Mouse (Mus musculus): ENCODE measurements around the gene Hjurp.

Hjurp gene

GRCm38 (mm10) chr1:88264237-88264868 lies 13.1 kb downstream of the Hjurp start:
- in situ Hi-C loops (cut with MseI, MboI), result no loop called here

GRCm38 (mm10) chr1:88263778-88264177 lies 13.7 kb downstream of the Hjurp start:
- in situ Hi-C loops (cut with MseI, MboI), result no loop called here

GRCm38 (mm10) chr1:88262961-88263360 lies 14.5 kb downstream of the Hjurp start:
- in situ Hi-C loops (cut with MseI, MboI), result no loop called here

GRCm38 (mm10) chr1:88262255-88262654 lies 15.2 kb downstream of the Hjurp start:
- in situ Hi-C loops (cut with MseI, MboI), result no loop called here

GRCm38 (mm10) chr1:88261706-88262105 lies 15.7 kb downstream of the Hjurp start:
- in situ Hi-C loops (cut with MseI, MboI), result no loop called here

- in situ Hi-C loops (cut with MseI, MboI), result no loop called here
Observed at GRCm38 (mm10) chr1:88260604-88261377, 16.6 kb downstream of the Hjurp start.

- in situ Hi-C loops (cut with MseI, MboI), result no loop called here
Observed at GRCm38 (mm10) chr1:88260114-88260513, 17.3 kb downstream of the Hjurp start.

- in situ Hi-C loops (cut with MseI, MboI), result no loop called here
Observed at GRCm38 (mm10) chr1:88259643-88260024, 17.8 kb downstream of the Hjurp start.

GRCm38 (mm10) chr1:88258881-88259642 lies 18.4 kb downstream of the Hjurp start:
- in situ Hi-C loops (cut with MseI, MboI), result no loop called here

GRCm38 (mm10) chr1:88258361-88258760 lies 19.1 kb downstream of the Hjurp start:
- in situ Hi-C loops (cut with MseI, MboI), result no loop called here

- in situ Hi-C loops (cut with MseI, MboI), result no loop called here
Observed at GRCm38 (mm10) chr1:88257681-88258080, 19.8 kb downstream of the Hjurp start.

- in situ Hi-C loops (cut with MseI, MboI), result no loop called here
Observed at GRCm38 (mm10) chr1:88256886-88257663, 20.4 kb downstream of the Hjurp start.

GRCm38 (mm10) chr1:88255989-88256754 lies 21.3 kb downstream of the Hjurp start:
- in situ Hi-C loops (cut with MseI, MboI), result no loop called here

GRCm38 (mm10) chr1:88255466-88255857 lies 22.0 kb downstream of the Hjurp start:
- in situ Hi-C loops (cut with MseI, MboI), result no loop called here

- in situ Hi-C loops (cut with MseI, MboI), result no loop called here
Observed at GRCm38 (mm10) chr1:88254793-88255465, 22.5 kb downstream of the Hjurp start.

- in situ Hi-C loops (cut with MseI, MboI), result no loop called here
Observed at GRCm38 (mm10) chr1:88253540-88253939, 23.9 kb downstream of the Hjurp start.

- in situ Hi-C loops (cut with MseI, MboI), result no loop called here
Observed at GRCm38 (mm10) chr1:88253106-88253505, 24.3 kb downstream of the Hjurp start.

- in situ Hi-C loops (cut with MseI, MboI), result no loop called here
Observed at GRCm38 (mm10) chr1:88250023-88250422, 27.4 kb downstream of the Hjurp start.

- in situ Hi-C loops (cut with MseI, MboI), result no loop called here
Observed at GRCm38 (mm10) chr1:88249596-88249995, 27.8 kb downstream of the Hjurp start.

- in situ Hi-C loops (cut with MseI, MboI), result no loop called here
Observed at GRCm38 (mm10) chr1:88248658-88249057, 28.8 kb downstream of the Hjurp start.

Data from mouse trophoblast stem cell (cell line).